Mouse (Mus musculus) embryonic fibroblast, embryonic 13.5 days (primary cell): ENCODE measurements at regions not wholly inside any gene's neighbourhood (a gene's known extent, or its start where the extent isn't known, plus 50 kb on each side); places are given as distances from the start of the nearest gene placed in this dataset.
"Not testable (repeated sequence)": the region's sequence is repeated elsewhere in the genome, so short reads cannot be mapped to it uniquely, and the experiment has no call there.

Experiments used
- H3K27ac ChIP-seq: 2 replicates; pipeline ENCODE4 v1.5.1; 2012; ENCODE audit warnings: low read length, control low read depth, inconsistent platforms; ENCODE audit not compliant: insufficient read depth
- H3K4me1 ChIP-seq: 2 replicates; pipeline ENCODE4 v1.6.1; 2011; ENCODE audit warnings: low read length; ENCODE audit not compliant: control insufficient read depth, insufficient read depth
- H3K4me3 ChIP-seq: 2 replicates; pipeline ENCODE4 v1.5.1; 2011; ENCODE audit warnings: mild to moderate bottlenecking, control low read depth, low read length; ENCODE audit not compliant: insufficient read depth
- CTCF ChIP-seq: IDR thresholded peaks from 2 replicates; pipeline ENCODE4 v1.5.1; 2011; ENCODE audit warnings: mild to moderate bottlenecking, control low read depth, low read length, moderate library complexity, borderline replicate concordance; ENCODE audit not compliant: insufficient read depth
- POLR2A ChIP-seq: IDR thresholded peaks from 2 replicates; pipeline ENCODE4 v1.6.1; 2011; ENCODE audit warnings: low read depth, mild to moderate bottlenecking, control low read depth, low read length, moderate library complexity

- Histone ChIP-seq H3K4me1 (no peaks in the 10 kb centered on the region), H3K27ac (no peak overlapping the region), H3K4me3 (no peak overlapping the region)
- TF ChIP-seq CTCF (no peak), POLR2A (no peak)
Measured at GRCm38 (mm10) chr1:7388627-7389026, 2580.9 kb downstream of the Gm37988 start.

GRCm38 (mm10) chr1:7393508-7393907, 2585.8 kb downstream of the Gm37988 start:
- no peak overlapping the region for H3K27ac ChIP-seq
- H3K4me3 ChIP-seq, result no peak overlapping the region
- TF ChIP-seq CTCF, result no peak
- TF ChIP-seq POLR2A, result no peak
- H3K4me1 ChIP-seq, result no peaks in the 10 kb centered on the region

- H3K4me3 ChIP-seq, result no peak overlapping the region
- no peak overlapping the region for H3K27ac ChIP-seq
- no peaks in the 10 kb centered on the region for H3K4me1 ChIP-seq
- no peak for TF ChIP-seq POLR2A
- TF ChIP-seq CTCF, result no peak
Measured at GRCm38 (mm10) chr1:7394161-7394560, 2586.5 kb downstream of the Gm37988 start.

- TF ChIP-seq POLR2A (no peak), CTCF (no peak)
- Histone ChIP-seq H3K27ac (no peak overlapping the region), H3K4me1 (no peaks in the 10 kb centered on the region), H3K4me3 (no peak overlapping the region)
Measured at GRCm38 (mm10) chr1:7395527-7395926, 2587.8 kb downstream of the Gm37988 start.

GRCm38 (mm10) chr1:7396867-7397806, 2589.4 kb downstream of the Gm37988 start:
- Histone ChIP-seq H3K27ac (no peak overlapping the region; the same call in 1 of the 2 replicates), H3K4me3 (peak overlapping the region; percentile 69), H3K4me1 (no peaks in the 10 kb centered on the region)
- no peak for TF ChIP-seq POLR2A
- TF ChIP-seq CTCF, result peak; percentile 74; the same call in 1 of the 2 replicates

GRCm38 (mm10) chr1:7397807-7398446, 2590.2 kb downstream of the Gm37988 start:
- Histone ChIP-seq H3K4me3 (peak overlapping the region; percentile 69), H3K27ac (no peak overlapping the region; the same call in 1 of the 2 replicates), H3K4me1 (no peaks in the 10 kb centered on the region)
- TF ChIP-seq POLR2A, result no peak
- TF ChIP-seq CTCF, result peak; percentile 71

- no peaks in the 10 kb centered on the region for H3K4me1 ChIP-seq
- H3K4me3 ChIP-seq, result peak overlapping the region; percentile 41
- no peak overlapping the region for H3K27ac ChIP-seq
- no peak for TF ChIP-seq CTCF
- TF ChIP-seq POLR2A, result no peak
Measured at GRCm38 (mm10) chr1:7398678-7399218, 2591.1 kb downstream of the Gm37988 start.

GRCm38 (mm10) chr1:7405651-7406050, 2598.0 kb downstream of the Gm37988 start:
- H3K4me3 ChIP-seq, H3K4me1 ChIP-seq, H3K27ac ChIP-seq: not testable (repeated sequence)

GRCm38 (mm10) chr1:7414444-7414843, 2606.8 kb downstream of the Gm37988 start:
- Histone ChIP-seq H3K27ac (no peak overlapping the region), H3K4me3 (no peak overlapping the region), H3K4me1 (no peaks in the 10 kb centered on the region)
- no peak for TF ChIP-seq CTCF
- TF ChIP-seq POLR2A, result no peak
